Mouse (Mus musculus) lung, postnatal 36 days (tissue): ENCODE measurements around the gene Fbxo5.

Source experiments
- DNase-seq: peaks from one replicate; pipeline ENCODE4 v3.0.0; 2022; ENCODE audit warnings: mixed read lengths

Gene Fbxo5

DNA sequence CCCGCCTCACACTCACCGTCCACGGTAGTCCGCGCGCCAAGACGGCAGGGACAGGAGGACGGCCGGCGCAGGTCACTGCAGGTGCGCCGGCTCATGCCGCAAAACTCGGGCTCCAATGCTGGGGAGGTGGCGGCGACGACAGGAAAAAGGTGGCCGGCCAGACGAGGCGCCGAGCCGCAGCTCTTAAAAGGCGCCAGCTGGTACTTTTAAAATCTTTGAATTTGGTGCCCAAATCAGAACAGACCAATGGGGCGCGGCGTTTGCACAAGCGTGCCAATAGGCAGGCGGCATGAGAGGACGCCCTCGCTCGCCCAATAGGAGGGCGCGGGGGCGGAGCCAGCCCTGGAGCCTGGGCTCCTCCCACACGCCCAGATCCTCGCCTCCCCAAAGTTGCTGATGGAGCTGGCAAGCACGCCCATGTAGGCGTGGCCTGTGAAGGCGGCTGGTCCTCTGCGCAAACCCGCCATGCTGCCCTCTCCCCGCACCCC lies at the start of gene Fbxo5:
Fbxo5 (minus strand) TSS at position 358 of the 488 bp plus-strand sequence.
- DNase-seq: peak; percentile 99

DNA sequence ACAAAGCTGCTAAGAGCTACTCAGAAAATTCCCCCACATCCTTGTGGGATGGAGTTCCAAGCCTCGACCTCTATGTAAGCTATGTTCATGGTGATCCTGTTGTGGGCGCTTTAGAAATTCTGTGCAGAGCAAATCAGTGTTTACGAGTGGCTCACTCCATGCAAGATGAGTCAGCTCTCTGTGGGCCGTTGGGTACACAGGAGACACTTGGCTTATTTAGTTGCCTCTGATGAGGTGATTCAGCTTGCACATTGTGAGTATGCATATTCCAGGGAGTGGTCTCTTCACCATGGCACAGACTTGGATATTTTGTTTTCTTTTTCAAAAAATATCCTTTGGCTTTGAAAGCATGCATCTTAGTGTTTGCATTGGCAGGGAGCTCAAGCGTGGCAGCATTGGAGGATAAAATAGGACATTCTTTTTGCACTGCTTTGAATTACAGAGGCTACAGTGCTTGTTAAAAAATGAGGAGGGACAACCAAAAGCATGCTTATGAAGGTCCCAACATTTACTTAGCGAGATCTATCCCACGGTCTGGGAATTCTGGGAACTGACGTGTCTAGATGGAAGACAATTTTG lies 48.0 kb upstream of the Fbxo5 start:
- DNase-seq: no peak

DNA sequence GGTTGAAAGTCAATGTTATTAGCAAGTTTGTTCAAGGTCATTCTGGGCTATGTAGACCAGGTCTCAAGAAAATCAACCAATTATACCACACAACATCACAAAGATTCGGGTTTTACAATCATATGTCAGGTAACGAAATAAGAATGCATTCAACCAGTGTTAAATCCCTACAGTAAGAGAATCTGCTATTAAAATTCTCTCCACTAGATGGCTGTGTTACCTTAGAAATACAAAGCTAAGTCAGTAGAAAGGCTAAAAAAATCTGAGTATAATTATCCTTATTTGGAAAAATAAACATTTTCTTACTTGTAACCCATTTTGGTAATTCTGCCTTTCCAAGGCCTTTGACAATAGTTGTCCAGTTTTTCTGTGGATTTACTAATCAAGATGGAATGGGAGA lies 41.5 kb upstream of the Fbxo5 start:
- peak; percentile 3 for DNase-seq

DNA sequence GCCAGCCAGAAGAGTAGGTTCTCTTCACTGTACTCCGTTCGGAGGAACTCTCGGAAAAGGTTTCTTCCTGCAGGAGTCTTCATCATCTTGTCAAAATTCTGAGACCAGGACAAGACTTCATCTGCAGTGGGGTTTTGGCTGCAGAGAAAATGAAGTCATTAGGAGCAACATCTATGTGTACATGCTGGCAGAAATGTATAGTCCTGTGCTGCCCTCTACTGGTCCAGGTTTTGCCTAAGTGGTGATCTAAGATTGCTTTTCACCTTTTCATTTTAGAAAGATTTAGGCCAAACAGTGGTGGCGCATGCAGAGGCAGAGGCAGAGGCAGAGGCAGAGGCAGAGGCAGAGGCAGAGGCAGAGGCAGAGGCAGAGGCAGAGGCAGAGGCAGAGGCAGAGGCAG lies 36.0 kb upstream of the Fbxo5 start:
- peak; percentile 77 for DNase-seq

DNA sequence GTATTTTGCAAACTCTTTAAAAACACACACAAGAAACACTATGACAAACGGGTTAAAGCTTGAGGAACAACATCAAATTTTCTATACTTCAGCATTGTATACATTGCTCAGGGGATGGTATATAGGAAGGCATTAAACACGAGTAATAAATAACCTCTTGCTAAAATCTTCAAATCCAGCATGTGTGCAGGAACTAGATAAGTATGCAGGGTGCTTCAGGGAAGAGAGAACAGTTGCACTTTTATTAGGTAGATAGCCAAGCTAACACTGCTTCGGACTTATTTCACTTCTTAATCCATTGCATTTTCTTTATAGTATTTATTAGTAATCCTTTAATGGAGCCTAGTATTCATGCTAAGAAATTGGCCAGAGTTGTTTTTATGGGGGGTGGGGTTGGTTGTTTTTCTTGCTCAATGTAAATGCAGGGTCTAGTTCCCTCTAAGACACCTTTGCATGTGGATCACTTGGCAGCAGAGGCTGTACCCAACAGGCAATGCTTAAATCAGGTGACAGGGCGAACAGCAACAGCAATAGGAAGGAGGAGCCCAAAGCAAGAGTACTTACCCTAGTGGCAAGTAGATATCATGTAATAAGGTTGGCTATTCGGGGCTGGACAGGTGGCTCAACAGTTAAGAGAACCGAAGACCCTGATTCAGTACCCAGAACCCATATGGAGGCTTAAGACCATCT lies 21.1 kb upstream of the Fbxo5 start:
- no peak for DNase-seq

DNA sequence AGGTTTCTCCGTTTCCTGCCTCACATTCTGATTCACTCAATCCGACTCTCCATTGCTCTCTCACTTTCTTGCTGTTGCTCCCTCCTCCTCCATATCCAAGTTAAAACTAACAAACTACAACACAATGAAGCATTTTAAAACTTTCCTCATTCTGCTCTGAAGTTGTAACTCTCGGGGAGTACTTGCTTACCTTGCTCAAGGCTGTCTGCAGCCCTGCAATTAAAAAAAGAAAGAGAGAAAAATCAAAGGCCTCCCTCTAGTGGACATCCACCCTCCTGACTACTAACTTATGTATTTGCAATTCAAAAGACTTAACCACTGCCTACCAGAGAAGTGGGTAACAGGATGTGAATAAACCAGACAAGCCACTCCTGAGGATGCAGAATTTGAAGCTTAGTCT lies 19.4 kb upstream of the Fbxo5 start:
- peak; percentile 85 for DNase-seq

DNA sequence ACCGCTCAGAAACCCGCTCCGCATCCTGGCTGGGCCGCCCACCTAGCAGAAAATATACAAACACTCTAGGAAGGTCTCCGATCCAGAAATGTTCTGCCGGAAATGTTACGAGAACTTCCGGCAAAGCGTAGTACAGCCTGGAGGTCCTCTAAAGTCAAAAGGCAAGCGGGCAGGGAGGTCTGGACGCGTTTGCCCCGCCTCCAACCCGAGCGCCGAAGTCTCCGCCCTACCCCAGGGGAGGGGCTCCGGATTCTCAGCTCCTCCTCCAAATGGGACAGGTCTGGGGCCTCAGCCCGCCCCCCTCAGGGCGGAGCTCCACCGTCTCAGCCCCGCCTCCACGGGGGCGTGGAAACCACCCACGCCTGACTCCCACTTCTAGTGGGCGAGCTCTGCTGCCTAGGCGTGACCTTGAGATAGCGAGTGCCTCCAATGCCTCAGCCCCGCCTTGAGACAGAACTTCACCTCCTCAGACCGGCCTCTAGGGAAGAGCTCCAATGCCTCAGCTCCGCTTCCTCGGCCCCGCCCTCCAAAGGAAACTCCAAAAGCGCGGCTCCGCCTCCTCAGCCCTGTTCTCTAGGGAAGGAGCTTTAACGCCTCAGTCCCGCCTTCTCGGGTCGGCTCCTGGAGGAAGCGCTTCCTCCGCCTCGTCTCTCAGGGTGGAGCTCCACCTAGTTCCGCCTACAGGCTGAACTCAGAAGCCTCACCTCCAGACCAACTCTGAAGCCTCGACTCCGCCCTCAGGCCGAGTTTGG lies 18.5 kb upstream of the Fbxo5 start, which contains the start of gene Mtrf1l:
Mtrf1l (minus strand) TSS at position 171 of the 752 bp plus-strand sequence.
- DNase-seq: peak; percentile 99

DNA sequence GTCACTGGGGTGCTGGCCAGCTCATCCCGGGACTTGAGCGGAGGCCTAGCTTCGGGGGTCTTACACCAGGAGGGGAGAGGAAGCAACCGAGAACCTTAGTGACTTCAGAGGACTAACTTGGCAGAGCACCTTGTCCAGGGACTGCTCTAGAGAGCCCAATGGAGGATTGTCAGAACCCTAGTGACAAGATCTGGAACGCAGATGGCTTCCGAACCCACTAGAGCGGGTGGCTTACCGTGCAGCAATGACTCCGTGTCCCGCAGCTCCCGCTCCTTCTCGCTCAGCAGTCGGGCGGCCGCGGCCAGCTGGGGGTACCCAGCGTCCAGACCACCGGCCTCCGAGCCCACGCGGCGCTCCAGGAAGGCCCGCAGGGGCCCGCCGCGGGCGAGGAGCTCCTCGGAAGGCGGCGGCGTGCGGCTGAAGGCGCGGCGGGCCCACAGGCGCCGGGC lies 17.9 kb upstream of the Fbxo5 start:
- DNase-seq: no peak

DNA sequence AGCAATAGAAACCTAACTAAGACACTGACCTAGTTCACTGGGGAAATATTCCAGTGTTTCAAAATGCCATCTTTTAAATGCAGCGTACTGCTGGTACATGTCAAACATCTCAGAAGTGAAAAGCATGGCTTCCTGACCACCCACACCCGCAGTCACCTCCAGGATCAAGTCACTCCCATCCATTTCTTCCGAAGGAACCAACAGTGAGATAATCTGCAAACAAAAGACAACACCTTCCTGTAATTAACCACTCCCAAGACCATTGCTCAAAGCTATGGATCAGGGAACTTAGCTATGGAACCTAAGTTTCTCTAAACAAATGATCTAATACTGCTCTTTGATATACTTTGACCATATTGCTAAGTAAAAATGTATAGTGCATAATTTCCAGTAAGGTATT lies 13.4 kb upstream of the Fbxo5 start:
- DNase-seq: no peak

DNA sequence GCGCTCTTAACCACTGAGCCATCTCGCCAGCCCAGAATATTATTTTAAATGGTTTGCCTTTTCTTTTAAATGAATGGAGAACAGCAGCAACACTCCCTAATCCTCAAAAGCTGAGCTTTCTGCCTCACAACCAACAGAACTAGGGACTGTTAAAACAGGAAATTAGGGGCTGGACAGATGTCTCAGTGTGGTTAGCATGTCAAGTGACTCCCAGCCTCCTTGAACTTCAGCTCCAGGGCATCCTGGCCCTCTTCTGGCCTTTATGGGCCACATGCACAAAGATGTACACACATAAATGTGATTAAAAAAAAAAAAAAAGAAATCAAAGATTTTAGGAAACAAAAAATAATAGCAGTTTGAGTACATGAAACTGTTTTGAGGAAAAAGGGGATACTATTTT lies 10.6 kb upstream of the Fbxo5 start:
- no peak for DNase-seq

DNA sequence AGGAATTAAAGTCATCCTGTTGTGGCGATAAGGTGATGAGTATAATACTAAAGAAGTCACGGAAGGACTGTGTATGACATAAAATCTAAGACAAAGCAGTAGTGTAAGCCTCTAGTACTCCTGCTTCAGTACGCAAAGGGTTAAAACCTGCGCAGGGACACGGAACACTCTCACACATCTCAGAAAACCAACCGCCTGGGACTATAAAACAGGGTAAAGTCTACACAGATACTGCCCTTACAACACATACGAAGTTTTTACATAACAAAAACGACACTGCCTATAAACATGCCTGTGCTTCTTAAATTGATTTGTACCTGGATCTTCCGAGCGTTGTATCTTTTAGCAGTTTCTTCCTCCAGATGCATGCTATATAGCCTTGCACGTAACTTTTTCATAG lies 8.3 kb upstream of the Fbxo5 start:
- DNase-seq: no peak

DNA sequence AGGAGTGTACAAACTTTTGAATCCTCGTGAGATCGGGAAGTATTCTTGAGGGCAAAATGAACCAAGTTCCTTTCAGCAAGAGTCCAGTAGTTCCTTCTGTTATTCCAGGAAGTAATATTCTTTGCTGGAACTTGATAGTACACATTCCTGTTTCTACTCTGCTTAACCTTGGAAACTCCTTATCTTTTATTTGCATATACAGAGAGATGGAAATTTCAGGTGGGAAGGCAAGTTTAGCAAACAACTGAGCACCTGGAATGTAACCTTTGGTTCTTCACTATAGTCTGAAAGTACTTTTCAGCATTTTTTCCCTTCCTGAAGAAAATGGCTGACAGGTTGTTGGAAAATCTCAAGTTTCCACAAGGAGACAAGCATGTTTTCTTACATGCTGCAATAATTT lies 2.3 kb upstream of the Fbxo5 start:
- DNase-seq: no peak

DNA sequence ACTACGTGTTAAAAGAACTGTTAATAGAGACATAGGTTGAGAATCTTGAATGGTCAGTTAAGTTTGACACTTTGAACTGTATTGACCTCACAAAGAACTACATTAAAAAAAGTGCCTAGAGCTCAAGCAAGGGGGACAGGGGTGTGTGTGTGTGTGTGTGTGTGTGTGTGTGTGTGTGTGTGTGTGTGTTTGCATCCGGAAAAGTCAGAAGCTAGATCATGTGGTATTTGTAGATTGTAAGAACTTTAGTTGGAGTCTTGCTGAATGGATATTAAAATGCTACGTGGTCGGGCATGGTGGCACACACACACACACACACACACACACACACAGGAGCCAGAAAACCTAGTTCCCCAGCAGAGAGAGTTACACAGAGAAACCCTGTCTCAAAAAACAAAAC lies 1.6 kb upstream of the Fbxo5 start:
- DNase-seq: no peak

DNA sequence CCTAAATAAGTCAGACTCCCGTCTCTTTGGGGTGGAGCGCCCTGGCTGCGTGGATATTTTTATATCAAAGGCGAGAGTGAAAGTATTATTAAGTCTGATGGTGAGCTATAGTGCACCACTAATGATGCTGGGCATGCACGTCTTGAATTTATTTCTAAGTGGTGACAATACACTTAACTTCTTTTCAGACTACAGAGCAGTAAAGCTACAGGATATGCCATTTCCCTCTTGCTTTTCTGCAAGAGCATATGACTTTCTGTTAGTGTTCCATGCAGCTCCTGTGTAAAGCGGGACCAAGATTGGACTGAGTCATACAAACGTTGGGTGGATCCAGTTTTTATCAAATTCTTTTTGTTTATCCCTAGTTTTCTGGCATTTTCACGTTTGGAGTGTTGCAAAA lies 1.0 kb upstream of the Fbxo5 start:
- DNase-seq: peak; percentile 6

DNA sequence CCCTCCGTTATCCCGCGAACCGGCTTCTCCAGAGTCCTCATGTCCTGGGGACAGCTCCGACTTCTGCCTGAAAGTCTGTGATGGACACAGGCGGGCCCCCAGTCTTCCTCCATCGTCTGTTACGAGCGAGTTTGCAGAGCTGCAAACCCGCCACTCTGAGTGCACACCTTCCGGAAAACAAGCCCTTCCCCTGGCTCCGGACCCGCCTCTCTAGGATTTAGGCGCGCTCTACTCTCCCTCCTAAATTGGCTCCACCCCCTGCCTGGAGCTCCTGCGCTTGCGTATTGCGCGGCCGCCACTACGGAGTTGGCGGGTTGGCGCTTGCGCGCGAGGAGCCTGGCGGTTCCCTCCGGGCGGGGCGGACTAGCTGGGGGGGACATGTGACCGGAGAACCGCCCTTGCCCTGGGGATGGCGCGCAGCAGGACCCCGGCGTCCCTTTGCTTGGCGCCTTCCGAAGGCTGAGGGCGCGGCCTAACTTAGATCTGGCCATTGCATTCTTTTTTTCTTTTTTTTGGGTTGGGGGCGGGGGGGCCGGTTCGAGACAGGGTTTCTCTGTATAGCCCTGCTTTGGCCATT lies 419 bp upstream of the Fbxo5 start:
- DNase-seq: peak; percentile 96

DNA sequence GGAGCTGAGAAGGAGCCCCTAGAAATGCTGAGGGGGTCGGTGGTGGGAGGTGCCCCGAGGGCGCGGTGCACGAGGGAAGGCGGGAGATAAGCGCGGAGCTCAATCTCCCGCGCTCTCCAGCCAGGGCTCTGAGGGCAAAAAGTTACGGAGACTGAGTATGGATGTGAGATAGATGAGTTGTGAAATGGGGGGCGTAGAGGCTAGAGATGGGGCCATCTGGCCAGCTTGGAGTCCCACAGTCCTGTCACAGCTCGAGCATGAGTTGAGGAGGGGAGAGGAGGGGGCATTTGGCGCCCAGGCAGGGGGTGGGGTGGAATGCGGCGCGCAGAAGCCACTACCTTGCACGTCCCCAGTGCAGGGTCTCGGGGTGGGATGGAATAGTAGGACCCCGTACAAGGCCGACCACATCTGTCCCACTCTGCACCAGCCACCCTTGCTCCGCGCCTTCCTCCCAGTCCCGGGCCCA lies 676 bp downstream of the Fbxo5 start:
- no peak for DNase-seq

DNA sequence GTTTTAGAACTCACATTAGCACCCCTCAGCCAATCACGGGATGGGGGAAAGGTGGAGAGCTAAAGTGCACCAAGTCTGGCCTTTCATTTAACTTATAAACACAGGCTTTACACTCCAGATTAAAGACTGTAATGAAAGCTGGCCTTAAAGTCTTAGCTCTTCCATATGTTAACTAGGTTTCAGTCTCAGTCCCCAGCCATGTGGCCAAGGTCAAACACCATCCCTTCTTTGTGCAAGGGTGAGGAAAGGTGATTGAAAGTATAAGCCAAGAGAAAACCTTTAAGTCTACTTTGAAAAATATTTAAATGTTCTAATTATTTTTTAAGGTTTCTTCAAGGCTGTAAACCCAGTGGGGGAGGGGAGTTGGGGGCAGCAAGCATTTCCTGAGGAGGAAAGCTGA lies 1.7 kb downstream of the Fbxo5 start:
- no peak for DNase-seq

DNA sequence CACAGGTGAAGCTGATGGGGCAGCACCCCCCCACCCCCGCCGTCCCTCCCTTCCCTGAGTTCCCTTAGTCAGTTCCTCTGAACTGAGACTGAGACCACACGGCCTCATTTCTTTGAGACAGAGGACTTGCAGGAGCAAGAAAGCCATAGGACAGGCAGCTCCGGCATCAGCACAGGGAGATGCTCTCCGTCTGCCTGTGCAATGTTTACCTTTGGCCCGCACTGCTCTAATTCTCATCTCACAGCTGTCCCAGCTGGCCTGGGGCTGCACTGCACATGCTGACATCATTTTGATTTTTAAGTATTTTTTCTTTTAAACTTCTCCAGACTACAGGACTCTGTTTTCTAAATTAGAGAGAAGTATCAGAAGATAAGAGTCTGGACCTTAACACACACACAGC lies 2.5 kb downstream of the Fbxo5 start:
- no peak for DNase-seq

DNA sequence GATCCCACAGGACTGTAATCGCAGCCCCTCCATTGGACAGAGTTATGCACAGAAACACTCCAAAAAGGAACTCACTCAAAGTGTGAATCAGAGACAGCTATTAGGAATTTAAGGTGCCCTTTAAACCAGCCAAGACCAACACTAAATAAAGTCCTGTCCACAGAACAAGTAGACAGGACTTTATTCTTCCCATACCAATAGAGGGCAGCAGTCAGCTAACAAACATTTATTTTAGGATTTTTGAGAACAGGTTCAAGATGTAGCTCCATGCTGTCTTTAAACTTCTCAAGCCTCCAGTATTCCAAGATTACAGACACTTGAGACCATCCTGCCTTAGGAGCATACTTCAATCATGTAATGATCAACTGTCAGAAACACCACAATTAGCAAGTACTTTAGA lies 4.9 kb downstream of the Fbxo5 start:
- DNase-seq: peak; percentile 53

DNA sequence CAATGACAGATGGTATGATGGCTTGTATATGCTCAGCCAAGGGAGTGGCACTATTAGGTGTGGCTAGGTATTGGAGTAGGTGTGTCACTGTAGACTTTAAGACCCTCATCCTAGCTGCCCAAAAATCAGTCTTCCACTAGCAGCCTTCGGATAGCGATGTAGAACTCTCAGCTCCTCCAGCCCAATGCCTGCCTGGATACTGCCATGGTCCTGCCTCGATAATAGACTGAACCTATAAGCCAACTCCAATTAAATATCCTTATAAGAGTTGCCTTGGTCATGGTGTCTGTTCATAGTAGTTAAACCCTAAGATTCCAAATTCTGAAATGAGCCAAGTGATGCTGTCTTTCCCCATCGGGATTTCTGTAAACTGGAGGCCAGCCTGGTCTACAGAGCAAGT lies 7.3 kb downstream of the Fbxo5 start:
- DNase-seq: no peak

DNA sequence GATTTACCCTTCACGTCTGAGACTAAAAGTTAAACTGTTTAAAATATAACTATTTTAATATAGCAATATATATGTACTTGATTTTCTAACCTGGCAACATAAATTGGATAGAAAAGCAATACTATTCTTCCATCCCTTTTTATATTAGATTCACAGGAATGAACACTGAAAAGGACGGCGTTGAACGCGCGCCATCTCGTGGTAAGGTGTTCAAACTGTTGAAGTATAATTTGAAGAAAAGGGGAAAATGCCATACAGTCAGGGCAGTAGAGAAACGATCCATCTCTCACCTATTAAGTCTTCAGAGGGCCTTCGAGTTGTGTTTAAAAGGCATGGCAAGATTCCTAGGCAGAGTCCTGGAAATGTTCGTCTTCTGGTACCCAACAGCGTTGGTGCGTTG lies 14.7 kb downstream of the Fbxo5 start:
- DNase-seq: peak; percentile 54

DNA sequence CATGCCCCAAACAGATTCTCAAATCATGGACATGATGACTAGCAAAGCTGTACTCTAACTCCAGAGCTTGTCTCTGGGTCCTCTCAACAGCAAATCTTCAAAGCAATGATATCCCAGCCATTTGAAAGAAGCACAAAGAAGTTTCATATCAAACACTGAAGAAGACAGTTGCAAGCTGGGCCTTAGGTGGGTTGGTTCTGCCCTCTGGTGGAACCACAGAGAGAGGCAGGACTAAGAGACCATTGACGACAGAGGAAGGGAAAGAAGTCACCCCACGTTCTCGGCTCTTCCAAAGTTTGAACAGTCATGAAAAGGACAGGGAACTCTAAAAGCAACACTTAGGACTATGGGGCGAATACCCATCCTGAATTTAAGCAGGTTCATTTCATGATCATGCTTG lies 18.5 kb downstream of the Fbxo5 start:
- DNase-seq: no peak
